Mouse (Mus musculus) heart, embryonic 15.5 days (tissue): ENCODE results near the gene Colgalt1. TPM values are rescaled to one million over a fixed set of nuclear protein-coding genes. Genes with fewer than 3 reads are reported as not detected.

Experiments
- ATAC-seq: fragments of 200-750 bp; cut with Nextera tagmentation; replicated peaks from 2 replicates; pipeline ENCODE4 v1.8.0; 2017; ENCODE audit warnings: low read depth, moderate TSS enrichment; ENCODE audit not compliant: insufficient number of reproducible peaks, insufficient read depth, low FRiP score
- H3K27ac ChIP-seq: fragments of 300-500 bp; sonication (generic); 2 replicates; pipeline ENCODE4 v1.5.1; 2015; ENCODE audit warnings: mild to moderate bottlenecking, inconsistent platforms
- H3K27me3 ChIP-seq: fragments of 300-500 bp; sonication (generic); 2 replicates; pipeline ENCODE4 v1.6.1; 2015; ENCODE audit warnings: inconsistent platforms
- H3K36me3 ChIP-seq: fragments of 300-500 bp; sonication (generic); 2 replicates; pipeline ENCODE4 v1.6.1; 2015; ENCODE audit warnings: mild to moderate bottlenecking, inconsistent platforms
- H3K4me1 ChIP-seq: fragments of 300-500 bp; sonication (generic); replicated peaks from 2 replicates; pipeline ENCODE4 v1.6.1; 2015; ENCODE audit warnings: inconsistent platforms
- H3K4me2 ChIP-seq: fragments of 300-500 bp; sonication (generic); 2 replicates; pipeline ENCODE4 v1.6.1; 2015; ENCODE audit warnings: inconsistent platforms, mild to moderate bottlenecking, moderate library complexity
- H3K4me3 ChIP-seq: fragments of 300-500 bp; sonication (generic); 2 replicates; pipeline ENCODE4 v1.5.1; 2015; ENCODE audit warnings: mild to moderate bottlenecking, inconsistent platforms
- H3K9ac ChIP-seq: fragments of 300-500 bp; sonication (generic); 2 replicates; pipeline ENCODE4 v1.6.1; 2015; ENCODE audit warnings: mild to moderate bottlenecking, inconsistent platforms
- H3K9me3 ChIP-seq: fragments of 300-500 bp; sonication (generic); replicated peaks from 2 replicates; pipeline ENCODE4 v1.6.1; 2016; ENCODE audit warnings: inconsistent platforms
- WGBS: fragments of 180-500 bp; shearing (Covaris S2); methylation state at CpG from one replicate; pipeline ENCODE4 v1.1.7; 2015; ENCODE audit warnings: mixed read lengths; 5-methylcytosine and 5-hydroxymethylcytosine counted together
- polyA plus RNA-seq: library from polyadenylated mRNA; unstranded; fragments of >200 nt; fragmentation: Nextera tagmentation; extraction: Ambion mirVana; gene quantifications from 2 replicates; pipeline ENCODE4 v1.2.1, GENCODE M21; 2015

Gene Colgalt1
- polyA plus RNA-seq, 1 experiment from 2014 or later, result 50.4 TPM

GRCm38 (mm10) chr8:71657816-71658215 is 47.0 kb downstream of the Colgalt1 start:
- peaks cover 10% of the 10 kb centered on the region for H3K4me1 ChIP-seq
- no peak overlapping the region for H3K4me2 ChIP-seq
- WGBS, result 23% methylated on average over 9 of the region's 9 CpGs
- H3K9ac ChIP-seq, result no peak overlapping the region
- ATAC-seq, result no peak
- H3K9me3 ChIP-seq, result no peaks in the 10 kb centered on the region
- H3K27me3 ChIP-seq, result peaks cover 88% of the 10 kb centered on the region
- no peak overlapping the region for H3K27ac ChIP-seq
- H3K36me3 ChIP-seq, result no peaks in the 10 kb centered on the region
- no peak overlapping the region for H3K4me3 ChIP-seq

- Histone ChIP-seq H3K9me3 (no peaks in the 10 kb centered on the region), H3K4me1 (peaks cover 10% of the 10 kb centered on the region), H3K36me3 (no peaks in the 10 kb centered on the region), H3K9ac (no peak overlapping the region), H3K27ac (no peak overlapping the region), H3K4me3 (no peak overlapping the region), H3K27me3 (peaks cover 86% of the 10 kb centered on the region), H3K4me2 (no peak overlapping the region)
- WGBS, result 20% methylated on average over 17 of the region's 17 CpGs
- ATAC-seq, result no peak
Observed at GRCm38 (mm10) chr8:71658515-71659049, 47.8 kb downstream of the Colgalt1 start.

GRCm38 (mm10) chr8:71659751-71660150 is 49.0 kb downstream of the Colgalt1 start:
- no peak overlapping the region for H3K4me3 ChIP-seq
- H3K27ac ChIP-seq, result no peak overlapping the region
- no peak overlapping the region for H3K9ac ChIP-seq
- no peaks in the 10 kb centered on the region for H3K36me3 ChIP-seq
- peaks cover 6% of the 10 kb centered on the region for H3K4me1 ChIP-seq
- H3K4me2 ChIP-seq, result no peak overlapping the region
- no peak for ATAC-seq
- WGBS, result 73% methylated on average over 1 of the region's 1 CpGs
- no peaks in the 10 kb centered on the region for H3K9me3 ChIP-seq
- H3K27me3 ChIP-seq, result peaks cover 74% of the 10 kb centered on the region

GRCm38 (mm10) chr8:71660325-71661120 is 49.7 kb downstream of the Colgalt1 start:
- H3K4me3 ChIP-seq, result no peak overlapping the region
- H3K9ac ChIP-seq, result no peak overlapping the region
- no peak overlapping the region for H3K27ac ChIP-seq
- peaks cover 8% of the 10 kb centered on the region for H3K4me1 ChIP-seq
- no peaks in the 10 kb centered on the region for H3K36me3 ChIP-seq
- H3K27me3 ChIP-seq, result peaks cover 66% of the 10 kb centered on the region
- no peak overlapping the region for H3K4me2 ChIP-seq
- no peaks in the 10 kb centered on the region for H3K9me3 ChIP-seq
- ATAC-seq, result peak; percentile 43; the same call in 1 of the 2 replicates
- 10% methylated on average over 36 of the region's 36 CpGs for WGBS

- Histone ChIP-seq H3K27ac (peak overlapping the region; percentile 40), H3K9me3 (no peaks in the 10 kb centered on the region), H3K27me3 (peaks cover 28% of the 10 kb centered on the region), H3K36me3 (no peaks in the 10 kb centered on the region), H3K4me2 (peak overlapping the region; percentile 59), H3K4me3 (peak overlapping the region; percentile 29), H3K4me1 (peaks cover 49% of the 10 kb centered on the region), H3K9ac (peak overlapping the region; percentile 28; the same call in 1 of the 2 replicates)
- ATAC-seq, result peak; percentile 34
- WGBS, result 5% methylated on average over 22 of the region's 22 CpGs
Observed at GRCm38 (mm10) chr8:71665331-71666130, 54.7 kb downstream of the Colgalt1 start.

DNA sequence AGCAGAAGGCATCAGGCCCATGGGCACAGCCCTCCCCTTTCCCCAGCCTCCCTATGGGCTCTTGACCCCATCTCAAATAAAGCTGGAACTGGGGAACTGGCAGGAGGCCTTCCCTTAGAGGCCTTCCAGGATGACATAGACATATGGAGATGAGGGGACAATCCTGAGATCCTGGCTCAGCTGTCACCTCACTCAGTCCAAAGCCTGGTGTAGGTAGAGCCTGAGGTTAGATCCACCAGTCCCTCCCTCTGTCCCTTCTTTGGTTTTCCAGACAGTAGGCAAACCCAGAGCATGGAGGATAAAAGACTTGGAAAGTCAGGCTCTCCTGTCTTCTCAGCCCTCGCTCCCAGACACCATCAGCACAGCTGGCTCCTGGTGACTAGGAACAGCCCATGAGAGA is 56.1 kb downstream of the Colgalt1 start:
- Histone ChIP-seq H3K4me1 (peaks cover 60% of the 10 kb centered on the region), H3K4me2 (no peak overlapping the region), H3K27ac (no peak overlapping the region), H3K36me3 (no peaks in the 10 kb centered on the region), H3K9ac (no peak overlapping the region), H3K9me3 (no peaks in the 10 kb centered on the region), H3K27me3 (peaks cover 21% of the 10 kb centered on the region; the same call in 1 of the 2 replicates), H3K4me3 (no peak overlapping the region)
- ATAC-seq, result no peak
- 50% methylated on average over 1 of the region's 1 CpGs for whole genome bisulfite sequencing

GRCm38 (mm10) chr8:71667256-71667655 is 56.5 kb downstream of the Colgalt1 start:
- Histone ChIP-seq H3K4me3 (no peak overlapping the region), H3K36me3 (no peaks in the 10 kb centered on the region), H3K4me2 (no peak overlapping the region), H3K9ac (peak overlapping the region; percentile 37; the same call in 1 of the 2 replicates), H3K27me3 (peaks cover 19% of the 10 kb centered on the region; the same call in 1 of the 2 replicates), H3K27ac (peak overlapping the region; percentile 69), H3K9me3 (no peaks in the 10 kb centered on the region), H3K4me1 (peaks cover 63% of the 10 kb centered on the region)
- no peak for ATAC-seq
- 66% methylated on average over 5 of the region's 5 CpGs for WGBS

DNA sequence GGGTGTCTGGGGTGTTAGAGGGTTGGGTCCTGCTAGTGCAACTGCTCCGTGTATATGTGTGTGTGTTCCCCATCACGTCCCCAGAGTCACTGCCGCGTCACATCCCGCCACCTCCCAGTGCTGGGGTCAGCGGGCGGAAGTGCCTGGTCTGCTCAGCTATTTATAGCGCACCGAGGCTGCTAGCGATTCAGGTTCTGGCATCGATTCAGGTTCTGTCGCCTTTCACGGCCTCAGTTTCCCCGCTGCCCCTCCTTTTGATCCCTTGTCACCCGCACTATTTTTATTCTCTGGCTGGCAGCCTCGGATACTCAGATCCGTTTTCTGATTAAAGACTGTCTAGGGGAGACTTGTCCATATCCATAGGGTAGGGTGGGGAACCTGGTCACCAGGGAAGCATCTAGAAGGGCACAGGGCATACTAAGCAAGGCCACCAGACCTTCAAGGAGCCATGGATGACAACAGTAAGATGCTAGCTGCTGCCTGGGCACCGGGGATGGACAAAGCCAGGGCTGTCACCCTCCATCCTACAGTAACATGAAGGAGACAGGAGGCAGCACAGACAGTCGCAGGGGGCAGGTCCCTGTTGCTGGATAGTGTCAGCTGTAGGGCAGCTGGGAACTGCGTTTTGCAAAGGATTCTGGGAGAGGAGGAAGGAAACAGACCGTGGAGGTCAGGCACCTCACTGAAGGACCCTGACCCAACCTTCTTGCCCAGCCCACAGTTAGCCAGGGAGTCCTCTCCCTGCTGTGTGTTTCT is 57.6 kb downstream of the Colgalt1 start:
- Histone ChIP-seq H3K9ac (peak overlapping the region; percentile 37), H3K36me3 (no peaks in the 10 kb centered on the region), H3K27ac (peak overlapping the region; percentile 69), H3K9me3 (no peaks in the 10 kb centered on the region), H3K4me2 (peak overlapping the region; percentile 58), H3K4me3 (peak overlapping the region; percentile 28), H3K4me1 (peaks cover 63% of the 10 kb centered on the region), H3K27me3 (peaks cover 10% of the 10 kb centered on the region; the same call in 1 of the 2 replicates)
- WGBS, result under 1% methylated on average over 21 of the region's 21 CpGs
- ATAC-seq, result peak; percentile 58; the same call in 1 of the 2 replicates

GRCm38 (mm10) chr8:71670198-71670597 is 59.4 kb downstream of the Colgalt1 start:
- no peak overlapping the region for H3K27ac ChIP-seq
- no peaks in the 10 kb centered on the region for H3K36me3 ChIP-seq
- H3K27me3 ChIP-seq, result peaks cover 10% of the 10 kb centered on the region; the same call in 1 of the 2 replicates
- H3K4me3 ChIP-seq, result peak overlapping the region; percentile 61
- 0 out of 2 replicates have a peak overlapping the region, but pooled peaks have one; percentile 38 for H3K9ac ChIP-seq
- no peaks in the 10 kb centered on the region for H3K9me3 ChIP-seq
- H3K4me2 ChIP-seq, result peak overlapping the region; percentile 100
- ATAC-seq, result no peak
- WGBS, result 8% methylated on average over 12 of the region's 12 CpGs
- peaks cover 61% of the 10 kb centered on the region for H3K4me1 ChIP-seq

GRCm38 (mm10) chr8:71670621-71671548 is 60.1 kb downstream of the Colgalt1 start:
- 1% methylated on average over 62 of the region's 64 CpGs for WGBS
- Histone ChIP-seq H3K9ac (peak overlapping the region; percentile 38; the same call in 1 of the 2 replicates), H3K27me3 (peaks cover 10% of the 10 kb centered on the region; the same call in 1 of the 2 replicates), H3K36me3 (no peaks in the 10 kb centered on the region), H3K4me2 (peak overlapping the region; percentile 100), H3K4me1 (peaks cover 60% of the 10 kb centered on the region), H3K4me3 (peak overlapping the region; percentile 61), H3K9me3 (no peaks in the 10 kb centered on the region), H3K27ac (no peak overlapping the region)
- peak; percentile 9 for ATAC-seq
